Mouse (Mus musculus) hindbrain, embryonic 16.5 days (tissue): Measurements from ENCODE around the gene Lyst. TPM values are rescaled to one million over a fixed set of nuclear protein-coding genes. Genes with fewer than 3 reads are reported as not detected.

Experiments
- ATAC-seq: fragments of 200-750 bp; cut with Nextera tagmentation; 2 replicates; pipeline ENCODE4 v1.8.0; 2017; ENCODE audit warnings: moderate TSS enrichment, moderate library complexity
- H3K27ac ChIP-seq: fragments of 300-500 bp; sonication (generic); 2 replicates; pipeline ENCODE4 v1.5.1; 2014; ENCODE audit warnings: low read depth, mild to moderate bottlenecking, control low read depth, low read length, moderate library complexity
- H3K27me3 ChIP-seq: fragments of 300-500 bp; sonication (generic); replicated peaks from 2 replicates; pipeline ENCODE4 v1.6.1; 2014; ENCODE audit warnings: low read length; ENCODE audit not compliant: control insufficient read depth, insufficient read depth
- H3K36me3 ChIP-seq: fragments of 300-500 bp; sonication (generic); 2 replicates; pipeline ENCODE4 v1.6.1; 2014; ENCODE audit warnings: mild to moderate bottlenecking, low read length, moderate library complexity, mixed read lengths; ENCODE audit not compliant: control insufficient read depth, insufficient read depth
- H3K4me1 ChIP-seq: fragments of 300-500 bp; sonication (generic); 2 replicates; pipeline ENCODE4 v1.6.1; 2014; ENCODE audit warnings: low read depth, low read length; ENCODE audit not compliant: control insufficient read depth, insufficient read depth
- H3K4me2 ChIP-seq: fragments of 300-500 bp; sonication (generic); 2 replicates; pipeline ENCODE4 v1.6.1; 2014; ENCODE audit warnings: mild to moderate bottlenecking, low read length, control low read depth, moderate library complexity
- H3K4me3 ChIP-seq: fragments of 300-500 bp; sonication (generic); 2 replicates; pipeline ENCODE4 v1.5.1; 2014; ENCODE audit warnings: mild to moderate bottlenecking, low read length, control low read depth, moderate library complexity
- H3K9ac ChIP-seq: fragments of 300-500 bp; sonication (generic); 2 replicates; pipeline ENCODE4 v1.6.1; 2014; ENCODE audit warnings: low read depth, mild to moderate bottlenecking, control low read depth, low read length, moderate library complexity
- H3K9me3 ChIP-seq: fragments of 300-500 bp; sonication (generic); 2 replicates; pipeline ENCODE4 v1.6.1; 2014; ENCODE audit warnings: mild to moderate bottlenecking, low read length, moderate library complexity; ENCODE audit not compliant: control insufficient read depth
- WGBS: fragments of 180-500 bp; shearing (Covaris S2); extraction: QIAGEN DNeasy Blood & Tissue Kit; methylation state at CpG from one replicate; pipeline ENCODE4 v1.1.7; 2014; 5-methylcytosine and 5-hydroxymethylcytosine counted together
- polyA plus RNA-seq: library from polyadenylated mRNA; unstranded; fragments of >200 nt; fragmentation: Nextera tagmentation; extraction: Ambion mirVana; gene quantifications from 2 replicates; pipeline ENCODE4 v1.2.1, GENCODE M21; 2015

Lyst gene
- polyA plus RNA-seq, 1 experiment from 2014 or later = 4.2 TPM

GRCm38 (mm10) chr13:13608311-13608710 is 18.1 kb downstream of the Lyst start:
- 48% methylated on average over 1 of the region's 1 CpGs for WGBS
- Histone ChIP-seq H3K27me3 (no peaks in the 10 kb centered on the region), H3K4me1 (no peaks in the 10 kb centered on the region), H3K36me3 (no peaks in the 10 kb centered on the region), H3K27ac (no peak overlapping the region), H3K4me2 (no peak overlapping the region), H3K9me3 (no peaks in the 10 kb centered on the region), H3K4me3 (no peak overlapping the region), H3K9ac (no peak overlapping the region)
- ATAC-seq = no peak

- 84% methylated on average over 2 of the region's 2 CpGs for WGBS
- Histone ChIP-seq H3K9me3 (no peaks in the 10 kb centered on the region), H3K4me1 (no peaks in the 10 kb centered on the region), H3K4me3 (no peak overlapping the region), H3K36me3 (no peaks in the 10 kb centered on the region), H3K4me2 (no peak overlapping the region), H3K27ac (no peak overlapping the region), H3K27me3 (no peaks in the 10 kb centered on the region), H3K9ac (no peak overlapping the region)
- ATAC-seq = no peak
These were observed 19.5 kb downstream of the Lyst start for GRCm38 (mm10) chr13:13609655-13610054.

GRCm38 (mm10) chr13:13612882-13613281 is 22.7 kb downstream of the Lyst start:
- H3K4me3 ChIP-seq = no peak overlapping the region
- ATAC-seq = peak; percentile 42; the same call in 1 of the 2 replicates
- H3K9me3 ChIP-seq = no peaks in the 10 kb centered on the region
- no peaks in the 10 kb centered on the region for H3K4me1 ChIP-seq
- no peak overlapping the region for H3K27ac ChIP-seq
- no peak overlapping the region for H3K9ac ChIP-seq
- peaks cover 6% of the 10 kb centered on the region for H3K36me3 ChIP-seq
- WGBS = 80% methylated on average over 1 of the region's 1 CpGs
- no peaks in the 10 kb centered on the region for H3K27me3 ChIP-seq
- H3K4me2 ChIP-seq = no peak overlapping the region

- Histone ChIP-seq H3K36me3 (peaks cover 6% of the 10 kb centered on the region), H3K4me3 (no peak overlapping the region), H3K9me3 (no peaks in the 10 kb centered on the region), H3K9ac (no peak overlapping the region), H3K27me3 (no peaks in the 10 kb centered on the region), H3K4me2 (no peak overlapping the region), H3K27ac (no peak overlapping the region), H3K4me1 (no peaks in the 10 kb centered on the region)
- 97% methylated on average over 4 of the region's 4 CpGs for WGBS
- ATAC-seq = no peak
These were observed 24.0 kb downstream of the Lyst start for GRCm38 (mm10) chr13:13614235-13614634.

GRCm38 (mm10) chr13:13621456-13621855 is 31.3 kb downstream of the Lyst start:
- Histone ChIP-seq H3K9ac (no peak overlapping the region), H3K4me1 (no peaks in the 10 kb centered on the region), H3K4me3 (no peak overlapping the region), H3K4me2 (no peak overlapping the region), H3K27me3 (no peaks in the 10 kb centered on the region), H3K27ac (no peak overlapping the region), H3K9me3 (no peaks in the 10 kb centered on the region), H3K36me3 (peaks cover 6% of the 10 kb centered on the region)
- WGBS = 80% methylated on average over 5 of the region's 5 CpGs
- ATAC-seq = no peak

GRCm38 (mm10) chr13:13622565-13622964 is 32.4 kb downstream of the Lyst start:
- Histone ChIP-seq H3K27me3 (no peaks in the 10 kb centered on the region), H3K27ac (no peak overlapping the region), H3K4me2 (no peak overlapping the region), H3K9me3 (no peaks in the 10 kb centered on the region), H3K4me3 (no peak overlapping the region), H3K4me1 (no peaks in the 10 kb centered on the region), H3K36me3 (no peaks in the 10 kb centered on the region; the same call in 1 of the 2 replicates), H3K9ac (no peak overlapping the region)
- ATAC-seq = no peak
- 91% methylated on average over 3 of the region's 3 CpGs for WGBS

- H3K9ac ChIP-seq = no peak overlapping the region
- no peaks in the 10 kb centered on the region for H3K4me1 ChIP-seq
- no peak overlapping the region for H3K4me3 ChIP-seq
- no peaks in the 10 kb centered on the region; the same call in 1 of the 2 replicates for H3K36me3 ChIP-seq
- WGBS = 94% methylated on average over 1 of the region's 1 CpGs
- H3K9me3 ChIP-seq = no peaks in the 10 kb centered on the region
- H3K4me2 ChIP-seq = no peak overlapping the region
- ATAC-seq = no peak
- H3K27me3 ChIP-seq = no peaks in the 10 kb centered on the region
- H3K27ac ChIP-seq = no peak overlapping the region
These were observed 43.5 kb downstream of the Lyst start for GRCm38 (mm10) chr13:13633746-13634145.

- ATAC-seq = no peak
- WGBS = 47% methylated on average over 7 of the region's 7 CpGs
- H3K36me3 ChIP-seq = no peaks in the 10 kb centered on the region; the same call in 1 of the 2 replicates
- no peak overlapping the region for H3K4me3 ChIP-seq
- H3K4me2 ChIP-seq = no peak overlapping the region
- no peaks in the 10 kb centered on the region for H3K4me1 ChIP-seq
- H3K27me3 ChIP-seq = no peaks in the 10 kb centered on the region
- H3K9ac ChIP-seq = no peak overlapping the region
- H3K9me3 ChIP-seq = no peaks in the 10 kb centered on the region
- H3K27ac ChIP-seq = no peak overlapping the region
These were observed 44.5 kb downstream of the Lyst start for GRCm38 (mm10) chr13:13634706-13635105.

GRCm38 (mm10) chr13:13635224-13635623 is 45.0 kb downstream of the Lyst start:
- no peaks in the 10 kb centered on the region for H3K4me1 ChIP-seq
- no peak overlapping the region for H3K4me2 ChIP-seq
- 66% methylated on average over 12 of the region's 12 CpGs for WGBS
- no peak for ATAC-seq
- H3K36me3 ChIP-seq = no peaks in the 10 kb centered on the region; the same call in 1 of the 2 replicates
- no peak overlapping the region for H3K4me3 ChIP-seq
- no peaks in the 10 kb centered on the region for H3K27me3 ChIP-seq
- no peak overlapping the region for H3K27ac ChIP-seq
- no peaks in the 10 kb centered on the region for H3K9me3 ChIP-seq
- H3K9ac ChIP-seq = no peak overlapping the region

- no peak overlapping the region for H3K9ac ChIP-seq
- H3K36me3 ChIP-seq = no peaks in the 10 kb centered on the region; the same call in 1 of the 2 replicates
- ATAC-seq = no peak
- WGBS = 84% methylated on average over 3 of the region's 3 CpGs
- H3K27ac ChIP-seq = no peak overlapping the region
- no peaks in the 10 kb centered on the region for H3K9me3 ChIP-seq
- H3K4me1 ChIP-seq = no peaks in the 10 kb centered on the region
- no peak overlapping the region for H3K4me3 ChIP-seq
- H3K27me3 ChIP-seq = no peaks in the 10 kb centered on the region
- no peak overlapping the region for H3K4me2 ChIP-seq
These were observed 47.4 kb downstream of the Lyst start for GRCm38 (mm10) chr13:13637577-13637976.
